Mouse (Mus musculus) forebrain, embryonic 14.5 days (tissue): ENCODE results near the gene Ftl1-ps1. TPM values are rescaled to one million over a fixed set of nuclear protein-coding genes. Genes with fewer than 3 reads are reported as not detected.

Experiments used
- ATAC-seq: fragments of 200-750 bp; cut with Nextera tagmentation; 2 replicates; pipeline ENCODE4 v1.8.0; 2017; ENCODE audit warnings: mild to moderate bottlenecking, moderate library complexity
- DNase-seq: peaks from one replicate; pipeline ENCODE4 v3.0.0-alpha.2; 2015; ENCODE audit warnings: low spot score
- H3K27ac ChIP-seq: fragments of 300-500 bp; sonication (generic); 2 replicates; pipeline ENCODE4 v1.5.1; 2014; ENCODE audit warnings: low read depth, mild to moderate bottlenecking, control low read depth, low read length, moderate library complexity
- H3K27me3 ChIP-seq: fragments of 300-500 bp; sonication (generic); replicated peaks from 2 replicates; pipeline ENCODE4 v1.6.1; 2014; ENCODE audit warnings: low read length, control low read depth, mixed read lengths; ENCODE audit not compliant: control insufficient read depth, insufficient read depth
- H3K36me3 ChIP-seq: fragments of 300-500 bp; sonication (generic); 2 replicates; pipeline ENCODE4 v1.6.1; 2014; ENCODE audit warnings: low read length, control low read depth; ENCODE audit not compliant: control insufficient read depth, insufficient read depth
- H3K4me1 ChIP-seq: fragments of 300-500 bp; sonication (generic); 2 replicates; pipeline ENCODE4 v1.6.1; 2014; ENCODE audit warnings: antibody characterized with exemption, low read length, control low read depth; ENCODE audit not compliant: control insufficient read depth, insufficient read depth
- H3K4me2 ChIP-seq: fragments of 300-500 bp; sonication (generic); 2 replicates; pipeline ENCODE4 v1.6.1; 2014; ENCODE audit warnings: mild to moderate bottlenecking, control low read depth, low read length
- H3K4me3 ChIP-seq: fragments of 300-500 bp; sonication (generic); 2 replicates; pipeline ENCODE4 v1.5.1; 2014; ENCODE audit warnings: low read depth, low read length, control low read depth
- H3K9ac ChIP-seq: fragments of 300-500 bp; sonication (generic); 2 replicates; pipeline ENCODE4 v1.6.1; 2014; ENCODE audit warnings: mild to moderate bottlenecking, low read length, control low read depth, moderate library complexity
- H3K9me3 ChIP-seq: fragments of 300-500 bp; sonication (generic); replicated peaks from 2 replicates; pipeline ENCODE4 v1.6.1; 2016; ENCODE audit warnings: low read length, control low read depth, mixed read lengths; ENCODE audit not compliant: control insufficient read depth
- WGBS: fragments of 180-500 bp; shearing (Covaris S2); extraction: QIAGEN DNeasy Blood & Tissue Kit; methylation state at CpG from one replicate; pipeline ENCODE4 v1.1.7; 2014; 5-methylcytosine and 5-hydroxymethylcytosine counted together
- polyA plus RNA-seq: library from polyadenylated mRNA; unstranded; fragments of >200 nt; fragmentation: Nextera tagmentation; extraction: Ambion mirVana; gene quantifications from 2 replicates; pipeline ENCODE4 v1.2.1, GENCODE M21; 2014

Gene Ftl1-ps1
- polyA plus RNA-seq = 92.6 and 92.8 TPM in 2 replicates

DNA sequence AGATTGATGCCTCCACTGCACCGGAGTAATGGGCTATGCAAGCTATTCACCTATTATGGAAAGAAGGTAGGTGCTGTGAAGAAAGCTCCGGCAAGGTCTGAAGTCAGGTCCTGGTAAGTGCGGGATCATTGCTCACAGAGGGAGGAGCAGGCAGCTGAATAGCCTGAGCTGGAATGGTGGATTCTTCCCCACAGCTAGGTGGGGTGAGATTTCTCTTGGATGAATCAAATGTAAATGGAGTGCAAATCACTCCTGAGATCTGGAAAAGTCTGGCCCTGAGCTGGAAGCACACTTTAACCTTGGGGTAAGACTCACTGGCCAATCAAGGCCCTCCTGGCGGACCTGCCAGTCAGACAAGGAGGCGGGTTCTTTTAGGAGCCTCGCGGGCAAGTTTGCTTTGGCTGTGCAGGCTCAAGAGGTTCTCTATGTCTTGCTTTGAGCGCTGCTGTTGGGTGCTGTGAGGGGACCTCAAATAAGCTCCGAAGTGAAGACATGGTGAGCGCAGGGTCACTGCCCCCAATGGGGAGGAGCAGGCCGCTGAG, at the start of gene Ftl1-ps1:
TSS of gene Ftl1-ps1 (plus strand) at position 397 of the 542 bp plus-strand sequence.
- Histone ChIP-seq H3K27me3 (no peaks in the 10 kb centered on the region), H3K4me2 (no peak within 1 kb of the TSS), H3K27ac (no peak within 1 kb of the TSS), H3K9me3 (no peaks in the 10 kb centered on the region), H3K9ac (no peak within 1 kb of the TSS), H3K4me3 (no peak within 1 kb of the TSS), H3K4me1 (no peaks in the 10 kb centered on the region), H3K36me3 (no peaks in the 10 kb centered on the region)
- 16% methylated on average over 11 of the region's 11 CpGs for WGBS
- DNase-seq (no peak), ATAC-seq (no peak)

DNA sequence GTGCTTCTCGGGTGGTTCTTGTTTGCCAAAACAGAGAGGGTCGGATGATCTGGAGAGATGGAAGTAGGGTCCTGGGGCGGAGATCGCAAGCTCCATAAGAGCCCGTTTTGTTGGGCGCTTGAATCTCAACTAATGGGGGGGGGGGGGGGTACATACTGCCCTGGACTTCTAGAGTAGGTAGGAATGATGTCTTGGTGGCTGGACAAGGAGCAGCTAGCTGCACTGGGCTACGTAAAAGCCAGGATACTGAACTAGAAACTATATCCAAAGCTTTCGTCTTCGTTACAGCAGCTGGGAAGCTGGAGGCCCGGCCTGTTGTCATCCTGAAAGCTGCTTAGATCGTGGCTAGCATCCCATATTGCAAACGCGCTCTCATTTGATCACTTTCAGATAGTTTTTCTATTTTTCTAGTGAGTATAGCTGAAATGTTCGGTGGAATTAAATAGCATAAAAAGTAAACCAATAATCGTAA, 49.0 kb upstream of the Ftl1-ps1 start:
- 2% methylated on average over 15 of the region's 15 CpGs for WGBS
- DNase-seq (peak; percentile 45), ATAC-seq (no peak)
- Histone ChIP-seq H3K9me3 (no peaks in the 10 kb centered on the region), H3K9ac (peak overlapping the region; percentile 86), H3K36me3 (0 out of 2 replicates have a peak, but pooled peaks cover 9% of the 10 kb centered on the region), H3K4me3 (peak overlapping the region; percentile 74), H3K27ac (peak overlapping the region; percentile 52; the same call in 1 of the 2 replicates), H3K4me2 (peak overlapping the region; percentile 70), H3K4me1 (peaks cover 7% of the 10 kb centered on the region; the same call in 1 of the 2 replicates), H3K27me3 (no peaks in the 10 kb centered on the region)

DNA sequence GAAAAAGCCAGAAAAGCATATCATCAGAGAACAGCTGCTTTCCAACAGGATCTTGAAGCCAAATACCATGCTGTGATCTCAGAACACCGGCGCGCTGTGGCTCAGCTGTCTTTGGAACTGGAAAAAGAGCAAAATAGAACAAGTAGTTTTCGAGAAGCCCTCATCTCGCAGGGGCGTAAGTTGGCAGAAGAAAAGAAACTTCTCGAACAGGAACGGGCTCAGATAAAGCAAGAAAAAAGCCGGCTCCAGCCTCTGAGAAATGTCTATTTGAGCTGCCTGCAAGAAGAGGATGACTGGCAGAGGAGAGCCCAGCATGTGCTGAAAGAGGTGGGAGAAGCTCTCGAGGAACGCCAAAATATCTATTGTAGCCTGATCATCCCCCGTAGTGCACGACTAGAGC, 43.0 kb upstream of the Ftl1-ps1 start:
- Histone ChIP-seq H3K4me3 (no peak overlapping the region), H3K9me3 (no peaks in the 10 kb centered on the region), H3K4me2 (no peak overlapping the region), H3K27me3 (no peaks in the 10 kb centered on the region), H3K36me3 (peaks cover 53% of the 10 kb centered on the region), H3K4me1 (no peaks in the 10 kb centered on the region), H3K9ac (no peak overlapping the region), H3K27ac (no peak overlapping the region)
- ATAC-seq = no peak
- no peak for DNase-seq
- 96% methylated on average over 13 of the region's 13 CpGs for WGBS

DNA sequence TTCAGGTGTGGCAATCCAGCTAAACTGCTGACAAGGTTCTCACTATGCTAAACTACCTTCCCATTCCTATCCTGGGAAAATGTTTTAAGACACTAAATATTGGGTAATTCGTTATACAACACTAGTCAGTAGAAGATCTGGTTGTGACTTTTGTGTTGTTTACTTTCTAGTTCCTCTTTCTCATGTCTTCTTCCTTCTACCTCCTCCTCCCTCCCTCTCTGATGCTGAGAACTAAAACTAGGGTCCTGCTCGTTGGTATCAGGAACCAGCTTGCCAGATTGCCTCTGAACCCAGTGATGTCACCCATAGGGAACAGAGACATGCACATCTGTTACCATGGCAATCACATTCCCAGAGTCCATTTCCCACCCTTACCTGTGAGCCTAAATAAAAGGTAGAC, 37.3 kb upstream of the Ftl1-ps1 start:
- DNase-seq = no peak
- H3K36me3 ChIP-seq = peaks cover 37% of the 10 kb centered on the region
- WGBS = 72% methylated on average over 2 of the region's 2 CpGs

DNA sequence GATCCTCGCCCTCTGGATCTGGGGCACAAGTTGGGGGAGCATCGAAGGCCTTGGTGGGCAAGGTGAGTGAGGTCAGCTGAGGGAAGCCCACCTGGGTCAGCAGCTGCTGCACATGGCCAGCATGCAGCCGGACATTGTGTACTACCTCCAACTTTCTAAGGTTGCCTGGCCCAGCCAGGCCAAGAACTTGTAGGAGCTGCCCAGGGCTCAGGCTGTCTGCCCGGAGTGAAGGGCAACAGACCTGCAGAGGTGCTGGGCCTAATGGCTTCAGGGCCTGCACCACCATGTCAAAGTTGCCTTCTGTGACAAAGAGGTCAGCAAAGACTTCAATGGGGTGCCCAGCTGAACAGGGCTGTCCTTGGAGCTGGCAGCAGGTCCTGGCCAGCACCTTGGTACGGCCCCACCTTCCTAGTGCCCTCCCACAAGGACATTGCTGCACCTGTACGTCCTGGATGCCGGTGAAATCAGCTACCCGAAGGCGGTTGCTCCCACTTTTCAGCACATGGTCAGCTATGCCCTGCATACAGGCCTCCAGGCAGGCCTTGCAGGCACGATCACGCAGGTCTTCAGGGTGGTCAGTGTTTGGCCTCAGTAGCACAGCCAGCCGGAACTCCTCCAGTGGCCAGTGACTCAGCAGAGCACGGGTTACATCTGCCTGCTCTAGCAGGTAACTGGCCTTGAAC, 36.2 kb upstream of the Ftl1-ps1 start:
- H3K9me3 ChIP-seq = no peaks in the 10 kb centered on the region
- no peak overlapping the region for H3K9ac ChIP-seq
- 0 out of 2 replicates have a peak, but pooled peaks have one; percentile 19 for ATAC-seq
- H3K4me1 ChIP-seq = no peaks in the 10 kb centered on the region
- H3K27me3 ChIP-seq = no peaks in the 10 kb centered on the region
- peaks cover 29% of the 10 kb centered on the region for H3K36me3 ChIP-seq
- H3K4me2 ChIP-seq = no peak overlapping the region
- WGBS = 92% methylated on average over 13 of the region's 13 CpGs
- H3K4me3 ChIP-seq = no peak overlapping the region
- no peak for DNase-seq
- no peak overlapping the region for H3K27ac ChIP-seq

More for the DNA sequence above, 37.3 kb upstream of the Ftl1-ps1 start:
- Histone ChIP-seq H3K4me3 (no peak overlapping the region), H3K27me3 (no peaks in the 10 kb centered on the region), H3K9ac (no peak overlapping the region), H3K4me1 (no peaks in the 10 kb centered on the region), H3K9me3 (no peaks in the 10 kb centered on the region), H3K27ac (no peak overlapping the region), H3K4me2 (no peak overlapping the region)
- ATAC-seq = no peak

DNA sequence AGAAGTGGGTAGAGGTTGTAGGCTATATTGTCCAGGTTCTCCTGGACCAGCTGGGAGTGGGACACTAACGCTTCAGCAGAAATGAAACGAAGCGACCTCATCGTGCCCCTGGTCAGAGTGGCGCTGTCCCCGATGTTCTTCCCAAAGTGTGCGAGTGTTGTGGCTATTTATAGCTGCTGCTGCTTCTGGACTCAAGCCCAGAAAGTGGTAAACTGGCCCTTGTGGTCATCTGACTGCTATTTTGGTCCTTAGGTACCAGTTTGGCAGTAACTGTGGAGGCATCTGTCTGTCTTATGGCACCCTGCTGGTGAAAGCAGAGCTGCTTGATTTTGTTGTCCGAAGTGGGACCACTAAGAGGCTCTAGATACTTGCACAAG, 35.6 kb upstream of the Ftl1-ps1 start, which contains the start of gene Lrrc14b:
TSS of gene Lrrc14b (minus strand) at position 147 of the 377 bp plus-strand sequence.
- no peak for DNase-seq
- peaks cover 24% of the 10 kb centered on the region for H3K36me3 ChIP-seq
- WGBS = 86% methylated on average over 8 of the region's 8 CpGs
- no peak within 1 kb of the TSS for H3K4me2 ChIP-seq
- H3K9ac ChIP-seq = no peak within 1 kb of the TSS
- no peak within 1 kb of the TSS for H3K27ac ChIP-seq
- H3K4me3 ChIP-seq = no peak within 1 kb of the TSS
- H3K4me1 ChIP-seq = no peaks in the 10 kb centered on the region
- H3K9me3 ChIP-seq = no peaks in the 10 kb centered on the region
- no peak for ATAC-seq
- no peaks in the 10 kb centered on the region for H3K27me3 ChIP-seq

DNA sequence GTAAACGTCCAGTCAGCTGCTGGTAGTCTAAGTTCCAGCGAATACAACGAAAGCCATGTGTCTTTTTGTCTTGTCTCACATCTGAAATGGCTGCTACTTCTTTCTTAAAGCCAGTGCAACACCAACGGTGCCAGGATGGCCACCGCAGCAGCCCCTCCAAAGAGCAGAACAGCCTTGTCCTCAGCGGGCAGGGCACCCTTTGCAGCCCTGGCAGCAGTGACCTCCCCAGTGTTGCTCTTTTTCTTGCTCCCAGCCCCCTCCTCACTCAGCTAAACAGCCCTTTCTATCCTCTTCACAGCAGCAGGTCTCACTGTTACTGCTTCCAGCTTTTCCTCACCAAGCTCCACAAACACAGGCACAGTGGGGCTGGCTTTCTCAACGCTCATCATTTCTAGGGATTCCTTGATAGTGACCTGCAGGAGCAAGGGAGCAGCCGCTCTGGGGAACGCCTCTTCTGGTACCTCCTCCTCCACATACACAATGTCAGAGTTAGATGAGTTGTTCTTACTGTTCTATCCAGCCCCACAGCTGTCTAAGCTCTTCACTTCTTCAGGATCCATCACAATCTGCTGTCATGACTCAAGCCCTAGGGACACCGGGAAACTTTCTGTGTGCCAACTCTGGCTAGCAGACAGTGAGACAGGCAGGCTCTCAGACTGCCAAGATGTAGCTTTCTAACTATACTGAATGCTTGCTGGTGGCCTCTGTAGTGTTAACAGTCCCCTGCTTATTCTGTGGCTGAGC, 17.8 kb upstream of the Ftl1-ps1 start:
- H3K4me3 ChIP-seq = no peak overlapping the region
- 58% methylated on average over 10 of the region's 10 CpGs for WGBS
- no peak overlapping the region for H3K9ac ChIP-seq
- no peaks in the 10 kb centered on the region for H3K4me1 ChIP-seq
- ATAC-seq (peak; percentile 55; the same call in 1 of the 2 replicates), DNase-seq (peak; percentile 40)
- no peaks in the 10 kb centered on the region for H3K36me3 ChIP-seq
- no peak overlapping the region for H3K27ac ChIP-seq
- H3K4me2 ChIP-seq = no peak overlapping the region
- H3K27me3 ChIP-seq = no peaks in the 10 kb centered on the region
- no peaks in the 10 kb centered on the region for H3K9me3 ChIP-seq

DNA sequence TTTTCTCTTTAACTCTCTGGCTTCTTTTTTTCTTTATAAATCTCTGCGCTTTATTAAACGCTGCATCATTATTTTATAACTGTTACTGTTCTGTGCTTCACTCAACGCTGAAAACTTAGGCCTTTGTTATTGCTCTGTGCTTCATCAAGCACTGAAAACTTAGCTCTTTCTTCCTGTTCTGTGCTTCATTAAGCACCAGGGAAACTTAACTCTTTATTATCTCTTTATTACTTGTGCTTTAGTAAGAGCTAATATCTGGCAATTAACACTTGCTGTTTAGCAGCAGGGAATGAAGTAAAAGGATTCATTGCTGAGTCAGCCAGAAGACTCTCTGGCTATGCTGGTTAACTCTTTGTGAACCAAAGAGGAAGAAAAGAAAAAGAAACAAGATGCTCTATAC, 17.2 kb upstream of the Ftl1-ps1 start:
- peak; percentile 57; the same call in 1 of the 2 replicates for ATAC-seq
- no peak overlapping the region for H3K9ac ChIP-seq

More for the DNA sequence above, 17.2 kb upstream of the Ftl1-ps1 start:
- H3K27me3 ChIP-seq = no peaks in the 10 kb centered on the region
- peak; percentile 62 for DNase-seq
- H3K9me3 ChIP-seq = no peaks in the 10 kb centered on the region
- no peak overlapping the region for H3K4me3 ChIP-seq
- H3K4me2 ChIP-seq = no peak overlapping the region
- H3K36me3 ChIP-seq = no peaks in the 10 kb centered on the region
- H3K27ac ChIP-seq = no peak overlapping the region
- 5% methylated on average over 3 of the region's 3 CpGs for WGBS
- no peaks in the 10 kb centered on the region for H3K4me1 ChIP-seq
